Mouse (Mus musculus): ENCODE measurements around the gene Hhip. TPM values are rescaled to one million over a fixed set of nuclear protein-coding genes. Genes with fewer than 3 reads are reported as not detected.

The Hhip gene
- 46.8 and 48.8 TPM in 2 replicates for polyA plus RNA-seq (2015; fragmentation: Nextera tagmentation; extraction: Ambion mirVana)

DNA sequence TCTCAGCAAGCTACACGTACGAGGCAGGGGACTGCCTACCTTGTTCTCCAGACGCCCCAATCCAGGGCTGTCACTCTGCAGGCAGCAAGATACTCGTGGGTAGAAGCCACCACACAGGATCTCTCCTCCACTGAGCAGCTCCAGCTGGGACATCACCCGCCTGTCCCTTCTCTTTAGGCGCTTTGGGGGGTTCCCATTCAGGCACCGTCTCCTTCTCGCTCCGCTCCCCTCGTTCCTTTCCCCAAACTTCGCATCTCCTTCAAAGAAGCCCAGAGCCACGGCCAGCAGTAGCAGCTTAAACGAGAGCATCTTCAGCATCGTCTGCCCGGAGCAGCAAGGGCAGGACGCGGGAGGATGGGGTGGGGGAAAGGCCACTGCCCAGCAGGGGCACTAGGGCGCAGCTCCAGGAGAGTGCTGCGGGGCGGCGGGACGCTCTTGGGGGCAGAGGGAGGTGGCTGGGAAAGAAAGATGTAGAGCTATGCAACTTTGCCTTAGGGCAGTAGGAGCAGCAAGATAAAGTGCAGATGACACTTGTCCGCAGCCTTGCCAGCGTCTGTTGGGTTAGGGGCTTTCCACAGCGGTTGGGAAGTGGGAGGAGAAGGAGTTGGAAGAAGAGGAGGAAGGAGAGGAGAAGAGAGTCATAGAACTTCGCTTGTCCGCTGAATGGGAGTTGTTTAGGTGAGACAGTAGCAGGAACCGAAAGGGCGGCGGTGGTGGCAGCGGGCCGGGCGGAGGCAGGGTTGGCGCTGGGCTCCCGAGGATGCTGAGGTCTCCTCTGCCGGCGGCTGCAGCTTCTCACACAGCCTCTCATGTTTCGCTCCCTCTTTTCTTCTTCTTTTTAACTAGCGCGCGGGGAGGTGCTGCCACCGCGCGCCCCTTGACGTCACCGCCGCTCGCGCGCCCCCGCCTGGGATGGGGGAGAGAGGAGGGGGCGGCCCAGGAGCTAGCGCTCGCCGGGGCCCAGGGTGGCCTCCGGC is at the start of gene Hhip:
Gene Hhip (minus strand): TSS at position 809 of the 977 bp plus-strand sequence.
- H3K27ac ChIP-seq (ENCODE audit: low read length) = peak within 1 kb of the TSS; percentile 73
- H3K36me3 ChIP-seq (ENCODE audit: insufficient read depth, low read length) = no peaks in the 10 kb centered on the region
- H3K4me2 ChIP-seq (replicated peaks; ENCODE audit: low read depth, low read length) = peak within 1 kb of the TSS; percentile 80
- H3K4me3 ChIP-seq (ENCODE audit: low read depth, low read length) = peak within 1 kb of the TSS; percentile 53
- peaks cover 6% of the 10 kb centered on the region; the same call in 1 of the 2 replicates for H3K4me1 ChIP-seq (ENCODE audit: insufficient read depth, low read depth, low read length)
- TF ChIP-seq EP300 (IDR thresholded peaks at IDR 0.05) = no peak
- TF ChIP-seq CTCF (IDR thresholded peaks at IDR 0.05) = peak; percentile 52
- ATAC-seq (peak; percentile 73), DNase-seq (ENCODE audit: low spot score) (peak; percentile 68)
- H3K9me3 ChIP-seq (ENCODE audit: low read length) = no peaks in the 10 kb centered on the region
- H3K9ac ChIP-seq (replicated peaks; ENCODE audit: low read depth) = peak within 1 kb of the TSS; percentile 48
- 0 out of 2 replicates have a peak, but pooled peaks cover 5% of the 10 kb centered on the region for H3K27me3 ChIP-seq (replicated peaks; ENCODE audit: insufficient read depth, low read length)
- 2% methylated on average over 38 of the region's 56 CpGs for WGBS

- DNase-seq (ENCODE audit: low spot score) (no peak), ATAC-seq (no peak)
- TF ChIP-seq CTCF (IDR thresholded peaks at IDR 0.05) (no peak), EP300 (IDR thresholded peaks at IDR 0.05) (no peak)
- Histone ChIP-seq H3K9me3 (ENCODE audit: low read length) (no peaks in the 10 kb centered on the region), H3K27ac (ENCODE audit: low read length) (no peak overlapping the region), H3K4me1 (ENCODE audit: insufficient read depth, low read depth, low read length) (no peaks in the 10 kb centered on the region), H3K36me3 (ENCODE audit: insufficient read depth, low read length) (no peaks in the 10 kb centered on the region), H3K9ac (replicated peaks; ENCODE audit: low read depth) (no peak overlapping the region), H3K4me2 (replicated peaks; ENCODE audit: low read depth, low read length) (no peak overlapping the region), H3K4me3 (ENCODE audit: low read depth, low read length) (no peak overlapping the region), H3K27me3 (replicated peaks; ENCODE audit: insufficient read depth, low read length) (no peaks in the 10 kb centered on the region)
- WGBS = 87% methylated on average over 2 of the region's 2 CpGs
These were observed 29.2 kb upstream of the Hhip start for GRCm38 (mm10) chr8:80087021-80087420.

GRCm38 (mm10) chr8:80058193-80058592 is 387 bp upstream of the Hhip start:
- Histone ChIP-seq H3K4me2 (replicated peaks; ENCODE audit: low read depth, low read length) (peak overlapping the region; percentile 80), H3K27ac (ENCODE audit: low read length) (no peak overlapping the region), H3K9ac (replicated peaks; ENCODE audit: low read depth) (no peak overlapping the region), H3K36me3 (ENCODE audit: insufficient read depth, low read length) (no peaks in the 10 kb centered on the region), H3K4me1 (ENCODE audit: insufficient read depth, low read depth, low read length) (peaks cover 6% of the 10 kb centered on the region; the same call in 1 of the 2 replicates), H3K27me3 (replicated peaks; ENCODE audit: insufficient read depth, low read length) (0 out of 2 replicates have a peak, but pooled peaks cover 5% of the 10 kb centered on the region), H3K9me3 (ENCODE audit: low read length) (no peaks in the 10 kb centered on the region), H3K4me3 (ENCODE audit: low read depth, low read length) (peak overlapping the region; percentile 53; the same call in 1 of the 2 replicates)
- TF ChIP-seq CTCF (IDR thresholded peaks at IDR 0.05) = no peak
- TF ChIP-seq EP300 (IDR thresholded peaks at IDR 0.05) = no peak
- 4% methylated on average over 7 of the region's 12 CpGs for WGBS
- DNase-seq (ENCODE audit: low spot score) (no peak), ATAC-seq (no peak)

DNA sequence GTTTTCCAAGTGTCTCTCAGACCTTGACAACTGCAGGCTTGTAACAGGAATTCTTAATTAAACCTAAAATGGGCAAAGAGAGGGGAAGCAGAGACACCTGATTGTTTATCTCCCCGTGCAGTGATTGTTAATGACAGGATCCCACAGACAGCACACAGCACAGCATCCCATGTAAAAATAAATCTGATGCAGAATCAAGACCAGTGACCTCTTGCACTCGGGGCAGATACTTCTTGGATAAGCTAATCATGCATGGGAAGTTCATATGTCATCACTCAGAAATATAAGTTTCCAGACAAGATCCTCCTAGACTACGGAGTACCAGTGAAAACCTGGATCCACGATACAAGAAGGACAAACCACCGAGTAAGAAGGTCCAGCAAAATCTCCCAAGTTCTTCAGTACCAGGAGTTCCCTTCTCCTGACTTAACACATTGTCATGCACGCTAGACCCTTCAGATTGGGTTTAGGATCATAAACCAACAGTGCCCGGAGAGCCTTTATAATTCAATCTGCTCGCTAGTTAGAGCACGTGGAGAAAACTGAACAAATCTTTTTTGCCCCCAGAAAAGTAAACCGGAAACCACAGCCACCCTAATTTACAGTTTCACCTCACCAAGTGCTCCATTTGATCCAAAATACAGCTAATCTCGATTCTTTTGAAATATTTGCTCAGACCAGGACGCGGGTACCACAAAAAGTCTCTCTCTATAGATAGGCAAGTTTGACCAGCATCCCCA is 1.3 kb downstream of the Hhip start:
- Histone ChIP-seq H3K4me2 (replicated peaks; ENCODE audit: low read depth, low read length) (peak overlapping the region; percentile 80), H3K36me3 (ENCODE audit: insufficient read depth, low read length) (no peaks in the 10 kb centered on the region), H3K4me3 (ENCODE audit: low read depth, low read length) (peak overlapping the region; percentile 53), H3K27ac (ENCODE audit: low read length) (peak overlapping the region; percentile 73), H3K9ac (replicated peaks; ENCODE audit: low read depth) (peak overlapping the region; percentile 48), H3K27me3 (replicated peaks; ENCODE audit: insufficient read depth, low read length) (0 out of 2 replicates have a peak, but pooled peaks cover 5% of the 10 kb centered on the region), H3K9me3 (ENCODE audit: low read length) (no peaks in the 10 kb centered on the region), H3K4me1 (ENCODE audit: insufficient read depth, low read depth, low read length) (peaks cover 6% of the 10 kb centered on the region; the same call in 1 of the 2 replicates)
- DNase-seq (ENCODE audit: low spot score) = no peak
- ATAC-seq = no peak
- whole genome bisulfite sequencing = 11% methylated on average over 13 of the region's 13 CpGs
- no peak for TF ChIP-seq EP300 (IDR thresholded peaks at IDR 0.05)
- no peak for TF ChIP-seq CTCF (IDR thresholded peaks at IDR 0.05)

DNA sequence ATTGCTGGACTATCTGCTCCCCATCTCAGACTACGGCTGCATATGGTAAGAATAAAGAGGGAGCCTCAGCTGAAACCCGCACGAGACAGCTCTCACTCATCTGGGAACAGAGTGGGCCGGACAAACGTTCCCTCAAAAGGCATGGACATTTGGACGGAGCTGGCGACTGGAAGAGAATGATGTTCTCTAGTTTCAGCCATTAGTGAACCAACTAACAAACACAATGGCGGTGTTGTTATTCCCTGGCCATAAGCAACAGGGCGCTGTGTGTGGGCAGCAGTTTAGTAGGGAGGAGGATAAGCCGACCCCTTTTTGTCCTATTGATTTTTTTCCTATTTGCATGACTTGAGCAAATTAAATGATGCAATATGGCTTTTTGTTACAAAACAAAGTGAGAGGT is 2.0 kb downstream of the Hhip start:
- WGBS = 17% methylated on average over 10 of the region's 10 CpGs
- 0 out of 2 replicates have a peak, but pooled peaks have one; percentile 7 for ATAC-seq
- peak overlapping the region; percentile 73 for H3K27ac ChIP-seq (ENCODE audit: low read length)

More for the DNA sequence above, 2.0 kb downstream of the Hhip start:
- Histone ChIP-seq H3K9me3 (ENCODE audit: low read length) (no peaks in the 10 kb centered on the region), H3K36me3 (ENCODE audit: insufficient read depth, low read length) (no peaks in the 10 kb centered on the region), H3K4me1 (ENCODE audit: insufficient read depth, low read depth, low read length) (peaks cover 6% of the 10 kb centered on the region; the same call in 1 of the 2 replicates), H3K27me3 (replicated peaks; ENCODE audit: insufficient read depth, low read length) (0 out of 2 replicates have a peak, but pooled peaks cover 5% of the 10 kb centered on the region), H3K9ac (replicated peaks; ENCODE audit: low read depth) (0 out of 2 replicates have a peak overlapping the region, but pooled peaks have one; percentile 19), H3K4me2 (replicated peaks; ENCODE audit: low read depth, low read length) (peak overlapping the region; percentile 80), H3K4me3 (ENCODE audit: low read depth, low read length) (peak overlapping the region; percentile 53)
- DNase-seq (ENCODE audit: low spot score) = peak; percentile 28
- no peak for TF ChIP-seq CTCF (IDR thresholded peaks at IDR 0.05)
- no peak for TF ChIP-seq EP300 (IDR thresholded peaks at IDR 0.05)
